Mouse (Mus musculus): ENCODE measurements at regions not wholly inside any gene's neighbourhood (a gene's known extent, or its start where the extent isn't known, plus 50 kb on each side); places are given as distances from the start of the nearest gene placed in this dataset.
"Not testable (repeated sequence)": the region's sequence is repeated elsewhere in the genome, so short reads cannot be mapped to it uniquely, and the experiment has no call there.

GRCm38 (mm10) chr16:79386421-79386820 lies 295.5 kb upstream of the Tmprss15 start:
- no peak overlapping the region for H3K4me2 ChIP-seq (ENCODE audit: low read depth, low read length)
- WGBS: 67% methylated on average over 3 of the region's 3 CpGs
- no peaks in the 10 kb centered on the region for H3K36me3 ChIP-seq (ENCODE audit: control insufficient read depth, insufficient read depth, low read length)
- no peak for ATAC-seq (ENCODE audit: low read depth)
- H3K9me3 ChIP-seq (ENCODE audit: control insufficient read depth, low read length): no peaks in the 10 kb centered on the region
- no peaks in the 10 kb centered on the region for H3K4me1 ChIP-seq (ENCODE audit: control insufficient read depth, insufficient read depth, low read length)
- H3K27ac ChIP-seq (ENCODE audit: low read depth, low read length): no peak overlapping the region
- no peak overlapping the region for H3K9ac ChIP-seq (replicated peaks; ENCODE audit: low read depth, low read length)
- no peaks in the 10 kb centered on the region for H3K27me3 ChIP-seq (ENCODE audit: control insufficient read depth, insufficient read depth, low read length)
- H3K4me3 ChIP-seq (ENCODE audit: low read depth, low read length): no peak overlapping the region

- Histone ChIP-seq H3K4me1 (ENCODE audit: control insufficient read depth, insufficient read depth, low read length) (no peaks in the 10 kb centered on the region), H3K36me3 (ENCODE audit: control insufficient read depth, insufficient read depth, low read length) (no peaks in the 10 kb centered on the region), H3K27me3 (ENCODE audit: control insufficient read depth, insufficient read depth, low read length) (no peaks in the 10 kb centered on the region), H3K9ac (replicated peaks; ENCODE audit: low read depth, low read length) (no peak overlapping the region), H3K9me3 (ENCODE audit: control insufficient read depth, low read length) (no peaks in the 10 kb centered on the region), H3K4me2 (ENCODE audit: low read depth, low read length) (no peak overlapping the region), H3K4me3 (ENCODE audit: low read depth, low read length) (no peak overlapping the region), H3K27ac (ENCODE audit: low read depth, low read length) (no peak overlapping the region)
- ATAC-seq (ENCODE audit: low read depth): no peak
These were observed 259.2 kb upstream of the Tmprss15 start for GRCm38 (mm10) chr16:79350127-79350526.

GRCm38 (mm10) chr16:79342453-79342852 lies 251.6 kb upstream of the Tmprss15 start:
- no peaks in the 10 kb centered on the region for H3K4me1 ChIP-seq (ENCODE audit: control insufficient read depth, insufficient read depth, low read length)
- H3K27ac ChIP-seq (ENCODE audit: low read depth, low read length): no peak overlapping the region
- H3K9ac ChIP-seq (replicated peaks; ENCODE audit: low read depth, low read length): no peak overlapping the region
- H3K36me3 ChIP-seq (ENCODE audit: control insufficient read depth, insufficient read depth, low read length): no peaks in the 10 kb centered on the region
- H3K4me2 ChIP-seq (ENCODE audit: low read depth, low read length): no peak overlapping the region
- ATAC-seq (ENCODE audit: low read depth): peak; percentile 34; the same call in 1 of the 2 replicates
- 42% methylated on average over 3 of the region's 3 CpGs for WGBS
- no peak overlapping the region for H3K4me3 ChIP-seq (ENCODE audit: low read depth, low read length)
- no peaks in the 10 kb centered on the region for H3K9me3 ChIP-seq (ENCODE audit: control insufficient read depth, low read length)
- no peaks in the 10 kb centered on the region for H3K27me3 ChIP-seq (ENCODE audit: control insufficient read depth, insufficient read depth, low read length)

- H3K27me3 ChIP-seq (ENCODE audit: control insufficient read depth, insufficient read depth, low read length): no peaks in the 10 kb centered on the region
- WGBS: 70% methylated on average over 2 of the region's 2 CpGs
These were observed 245.5 kb upstream of the Tmprss15 start for GRCm38 (mm10) chr16:79336416-79336815.

GRCm38 (mm10) chr16:79336016-79336415 lies 245.1 kb upstream of the Tmprss15 start:
- ATAC-seq (ENCODE audit: low read depth): no peak
- Histone ChIP-seq H3K9me3 (ENCODE audit: control insufficient read depth, low read length) (no peaks in the 10 kb centered on the region), H3K27me3 (ENCODE audit: control insufficient read depth, insufficient read depth, low read length) (no peaks in the 10 kb centered on the region)

More at GRCm38 (mm10) chr16:79336416-79336815, 245.5 kb upstream of the Tmprss15 start:
- no peaks in the 10 kb centered on the region for H3K9me3 ChIP-seq (ENCODE audit: control insufficient read depth, low read length)
- no peak overlapping the region for H3K4me3 ChIP-seq (ENCODE audit: low read depth, low read length)
- no peak for ATAC-seq (ENCODE audit: low read depth)
- H3K4me1 ChIP-seq (ENCODE audit: control insufficient read depth, insufficient read depth, low read length): no peaks in the 10 kb centered on the region
- H3K27ac ChIP-seq (ENCODE audit: low read depth, low read length): no peak overlapping the region
- no peaks in the 10 kb centered on the region for H3K36me3 ChIP-seq (ENCODE audit: control insufficient read depth, insufficient read depth, low read length)
- no peak overlapping the region for H3K4me2 ChIP-seq (ENCODE audit: low read depth, low read length)
- H3K9ac ChIP-seq (replicated peaks; ENCODE audit: low read depth, low read length): no peak overlapping the region

GRCm38 (mm10) chr16:79313301-79313700 lies 222.4 kb upstream of the Tmprss15 start:
- H3K36me3 ChIP-seq (ENCODE audit: control insufficient read depth, insufficient read depth, low read length): no peaks in the 10 kb centered on the region
- WGBS: 77% methylated on average over 3 of the region's 3 CpGs

More at GRCm38 (mm10) chr16:79336016-79336415, 245.1 kb upstream of the Tmprss15 start:
- no peak overlapping the region for H3K27ac ChIP-seq (ENCODE audit: low read depth, low read length)
- H3K4me1 ChIP-seq (ENCODE audit: control insufficient read depth, insufficient read depth, low read length): no peaks in the 10 kb centered on the region
- no peak overlapping the region for H3K4me3 ChIP-seq (ENCODE audit: low read depth, low read length)
- H3K9ac ChIP-seq (replicated peaks; ENCODE audit: low read depth, low read length): no peak overlapping the region
- H3K4me2 ChIP-seq (ENCODE audit: low read depth, low read length): no peak overlapping the region
- H3K36me3 ChIP-seq (ENCODE audit: control insufficient read depth, insufficient read depth, low read length): no peaks in the 10 kb centered on the region

GRCm38 (mm10) chr16:79312702-79313101 lies 221.8 kb upstream of the Tmprss15 start:
- H3K4me1 ChIP-seq (ENCODE audit: control insufficient read depth, insufficient read depth, low read length): no peaks in the 10 kb centered on the region
- no peak for ATAC-seq (ENCODE audit: low read depth)
- WGBS: 52% methylated on average over 2 of the region's 2 CpGs
- H3K9ac ChIP-seq (replicated peaks; ENCODE audit: low read depth, low read length): no peak overlapping the region
- no peak overlapping the region for H3K4me2 ChIP-seq (ENCODE audit: low read depth, low read length)
- H3K36me3 ChIP-seq (ENCODE audit: control insufficient read depth, insufficient read depth, low read length): no peaks in the 10 kb centered on the region
- H3K27me3 ChIP-seq (ENCODE audit: control insufficient read depth, insufficient read depth, low read length): no peaks in the 10 kb centered on the region
- H3K4me3 ChIP-seq (ENCODE audit: low read depth, low read length): no peak overlapping the region
- no peaks in the 10 kb centered on the region for H3K9me3 ChIP-seq (ENCODE audit: control insufficient read depth, low read length)
- H3K27ac ChIP-seq (ENCODE audit: low read depth, low read length): no peak overlapping the region

More at GRCm38 (mm10) chr16:79313301-79313700, 222.4 kb upstream of the Tmprss15 start:
- H3K4me1 ChIP-seq (ENCODE audit: control insufficient read depth, insufficient read depth, low read length): no peaks in the 10 kb centered on the region
- H3K9me3 ChIP-seq (ENCODE audit: control insufficient read depth, low read length): no peaks in the 10 kb centered on the region
- no peak overlapping the region for H3K4me3 ChIP-seq (ENCODE audit: low read depth, low read length)
- H3K27ac ChIP-seq (ENCODE audit: low read depth, low read length): no peak overlapping the region
- H3K9ac ChIP-seq (replicated peaks; ENCODE audit: low read depth, low read length): no peak overlapping the region
- H3K27me3 ChIP-seq (ENCODE audit: control insufficient read depth, insufficient read depth, low read length): no peaks in the 10 kb centered on the region
- H3K4me2 ChIP-seq (ENCODE audit: low read depth, low read length): no peak overlapping the region
- ATAC-seq (ENCODE audit: low read depth): no peak

- ATAC-seq (ENCODE audit: low read depth): no peak
- Histone ChIP-seq H3K4me2 (ENCODE audit: low read depth, low read length) (no peak overlapping the region), H3K9me3 (ENCODE audit: control insufficient read depth, low read length) (no peaks in the 10 kb centered on the region), H3K4me1 (ENCODE audit: control insufficient read depth, insufficient read depth, low read length) (no peaks in the 10 kb centered on the region), H3K27me3 (ENCODE audit: control insufficient read depth, insufficient read depth, low read length) (no peaks in the 10 kb centered on the region), H3K9ac (replicated peaks; ENCODE audit: low read depth, low read length) (no peak overlapping the region), H3K4me3 (ENCODE audit: low read depth, low read length) (no peak overlapping the region), H3K36me3 (ENCODE audit: control insufficient read depth, insufficient read depth, low read length) (no peaks in the 10 kb centered on the region), H3K27ac (ENCODE audit: low read depth, low read length) (no peak overlapping the region)
- 93% methylated on average over 1 of the region's 1 CpGs for WGBS
These were observed 217.6 kb upstream of the Tmprss15 start for GRCm38 (mm10) chr16:79308541-79308940.

- not testable (repeated sequence) for H3K27ac ChIP-seq (ENCODE audit: low read depth, low read length); H3K4me1 ChIP-seq (ENCODE audit: control insufficient read depth, insufficient read depth, low read length); H3K4me2 ChIP-seq (ENCODE audit: low read depth, low read length); H3K27me3 ChIP-seq (ENCODE audit: control insufficient read depth, insufficient read depth, low read length); H3K4me3 ChIP-seq (ENCODE audit: low read depth, low read length); H3K9me3 ChIP-seq (ENCODE audit: control insufficient read depth, low read length); H3K36me3 ChIP-seq (ENCODE audit: control insufficient read depth, insufficient read depth, low read length); H3K9ac ChIP-seq (replicated peaks; ENCODE audit: low read depth, low read length); ATAC-seq (ENCODE audit: low read depth)
These were observed 205.7 kb upstream of the Tmprss15 start for GRCm38 (mm10) chr16:79296621-79297020.

GRCm38 (mm10) chr16:79279006-79279405 lies 188.1 kb upstream of the Tmprss15 start:
- H3K9me3 ChIP-seq (ENCODE audit: control insufficient read depth, low read length): no peaks in the 10 kb centered on the region
- no peaks in the 10 kb centered on the region for H3K27me3 ChIP-seq (ENCODE audit: control insufficient read depth, insufficient read depth, low read length)
- no peak overlapping the region for H3K9ac ChIP-seq (replicated peaks; ENCODE audit: low read depth, low read length)
- WGBS: 94% methylated on average over 2 of the region's 2 CpGs
- no peak overlapping the region for H3K4me3 ChIP-seq (ENCODE audit: low read depth, low read length)
- H3K27ac ChIP-seq (ENCODE audit: low read depth, low read length): no peak overlapping the region
- ATAC-seq (ENCODE audit: low read depth): no peak
- H3K36me3 ChIP-seq (ENCODE audit: control insufficient read depth, insufficient read depth, low read length): no peaks in the 10 kb centered on the region
- H3K4me1 ChIP-seq (ENCODE audit: control insufficient read depth, insufficient read depth, low read length): no peaks in the 10 kb centered on the region
- no peak overlapping the region for H3K4me2 ChIP-seq (ENCODE audit: low read depth, low read length)
